Mouse (Mus musculus) gastrocnemius, postnatal 14 days (tissue): Measurements from ENCODE around the gene Ascc2. TPM values are rescaled to one million over a fixed set of nuclear protein-coding genes. Genes with fewer than 3 reads are reported as not detected.

Source experiments
- DNase-seq: peaks from one replicate; pipeline ENCODE4 v3.0.0; 2021; ENCODE audit warnings: mixed read lengths
- intact Hi-C: fragments of 180-260 bp; cut with DNase I; formaldehyde crosslinking; loops from one replicate; pipeline ENCODE4 v1.15.1; 2025; ENCODE audit warnings: low total_unique reads
- long read RNA-seq, 2 experiments: library from polyadenylated mRNA; stranded (forward); transcript quantifications; one replicate each; pipeline ENCODE4 v2.0.0; 2021
- total RNA-seq, 2 experiments: library from RNA; stranded (reverse); gene quantifications; 2 replicates each; pipeline ENCODE4 v1.2.3; 2021

Gene Ascc2
- 10 to 100 TPM; 13.1 to 13.7 TPM for total RNA-seq
- long read RNA-seq, experiment 1, partial matches to known transcripts, result 8 of 11 reads
- long read RNA-seq, experiment 1, other reads (novel, unspliced or antisense), result 0 of 11 reads
- long read RNA-seq, experiment 2, transcript Ascc2-201 (20 exons, 2,650 nt), result major isoform, 8 of 23 reads
- long read RNA-seq, experiment 2, partial matches to known transcripts, result 2 of 23 reads
- long read RNA-seq, experiment 2, other reads (novel, unspliced or antisense), result 13 of 23 reads

GRCm38 (mm10) chr11:4637534-4638234 lies at the start of gene Ascc2:
Ascc2 (plus strand) TSS chr11:4637747.
- intact Hi-C loops, result no loop called here
- peak; percentile 97 for DNase-seq

GRCm38 (mm10) chr11:4591811-4592210 lies 45.7 kb upstream of the Ascc2 start:
- DNase-seq, result no peak
- intact Hi-C loops, result no loop called here

GRCm38 (mm10) chr11:4593491-4593848 lies 44.1 kb upstream of the Ascc2 start:
- DNase-seq, result no peak
- intact Hi-C loops, result no loop called here

- intact Hi-C loops, result no loop called here
- no peak for DNase-seq
Measured at GRCm38 (mm10) chr11:4593849-4594607, 43.5 kb upstream of the Ascc2 start.

DNA sequence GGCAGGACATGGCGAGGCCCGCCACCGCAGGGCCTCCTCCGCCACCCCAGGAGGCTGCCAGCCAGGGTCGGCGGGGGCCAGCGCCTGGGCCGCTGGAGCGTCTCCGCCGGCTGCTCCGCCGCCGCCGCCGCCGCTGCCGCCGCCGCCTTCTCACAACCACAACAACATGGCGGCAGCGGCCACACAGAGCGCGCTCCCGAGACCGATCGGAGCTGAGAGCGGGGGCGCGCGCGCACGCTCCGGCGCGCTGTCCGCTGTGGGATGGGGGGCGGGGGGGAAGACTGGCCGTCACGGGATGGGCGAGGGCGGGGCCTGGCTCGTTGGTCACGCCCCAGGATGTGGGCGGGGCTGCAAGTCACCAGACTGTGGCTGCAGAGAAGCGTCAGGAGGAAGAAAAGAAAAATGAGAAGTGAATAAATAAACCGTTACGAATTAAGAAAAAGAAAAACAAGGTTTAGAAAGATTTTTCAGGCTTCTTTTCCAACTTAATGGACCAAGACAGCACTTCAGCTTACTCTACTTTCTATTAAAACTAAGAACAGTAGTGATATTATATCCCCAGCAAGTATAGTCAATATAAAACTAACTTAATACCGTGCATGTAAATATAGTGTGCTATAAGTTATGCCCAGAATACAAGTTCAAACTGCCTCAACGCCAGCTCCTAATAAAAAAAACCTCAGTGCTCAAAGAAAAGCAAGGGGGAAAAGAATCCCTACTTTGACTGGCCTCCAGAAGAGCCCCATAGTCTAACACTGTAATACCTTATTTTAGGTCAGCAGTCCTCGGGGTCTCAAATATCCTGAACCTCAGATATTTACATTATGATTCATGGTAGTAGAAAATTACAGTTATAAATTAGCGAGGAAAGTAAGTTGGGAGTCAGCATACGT lies 42.7 kb upstream of the Ascc2 start, which contains the start of gene Mtmr3:
Gene Mtmr3 (minus strand): TSS at position 256 of the 893 bp plus-strand sequence.
- intact Hi-C loops, result no loop called here
- DNase-seq, result peak; percentile 97

DNA sequence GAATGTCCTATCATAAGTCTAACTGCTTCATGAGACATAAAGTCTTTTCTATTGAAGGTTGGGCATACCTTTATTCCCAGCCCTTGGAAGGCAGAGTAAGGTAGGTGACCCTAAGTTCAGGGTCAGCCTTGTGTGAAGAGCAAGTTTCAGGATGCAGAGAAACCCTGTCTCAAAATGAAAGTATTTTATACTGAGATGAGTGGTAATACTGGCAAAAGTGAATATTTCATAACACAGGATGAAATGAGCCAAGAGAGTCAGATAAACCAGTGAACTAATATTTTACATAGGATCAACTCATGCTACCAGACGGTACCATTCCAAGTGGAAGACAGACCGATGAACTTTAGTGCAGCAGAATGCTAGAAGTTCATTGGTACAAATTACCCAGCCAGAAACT lies 39.1 kb upstream of the Ascc2 start:
- DNase-seq, result no peak
- intact Hi-C loops, result no loop called here

- intact Hi-C loops, result no loop called here
Measured at GRCm38 (mm10) chr11:4599916-4600315, 37.6 kb upstream of the Ascc2 start.

DNA sequence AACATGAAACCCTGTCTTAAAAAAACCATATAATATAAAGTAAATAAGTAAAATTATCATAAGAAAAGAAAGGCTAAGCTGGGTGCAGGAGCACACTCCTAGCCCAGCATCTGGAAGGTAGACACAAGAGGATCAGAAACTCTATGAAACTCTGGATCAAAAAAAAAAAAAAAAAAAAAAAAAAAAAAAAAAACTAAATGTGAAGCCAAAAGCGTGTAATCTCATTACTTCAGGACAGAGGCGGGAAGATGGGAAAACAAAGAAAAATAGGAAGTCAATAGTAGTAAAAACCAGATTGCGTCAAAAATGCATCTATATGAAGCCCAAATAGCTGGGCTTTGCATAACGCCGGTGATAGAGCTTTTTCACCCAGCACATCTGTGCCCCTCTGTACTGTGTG lies 35.7 kb upstream of the Ascc2 start:
- no peak for DNase-seq
- intact Hi-C loops, result no loop called here

More at GRCm38 (mm10) chr11:4599916-4600315, 37.6 kb upstream of the Ascc2 start:
- no peak for DNase-seq

GRCm38 (mm10) chr11:4602691-4603441 lies 34.7 kb upstream of the Ascc2 start:
- DNase-seq, result peak; percentile 29
- intact Hi-C loops, result no loop called here

GRCm38 (mm10) chr11:4604441-4604840 lies 33.1 kb upstream of the Ascc2 start:
- no peak for DNase-seq

DNA sequence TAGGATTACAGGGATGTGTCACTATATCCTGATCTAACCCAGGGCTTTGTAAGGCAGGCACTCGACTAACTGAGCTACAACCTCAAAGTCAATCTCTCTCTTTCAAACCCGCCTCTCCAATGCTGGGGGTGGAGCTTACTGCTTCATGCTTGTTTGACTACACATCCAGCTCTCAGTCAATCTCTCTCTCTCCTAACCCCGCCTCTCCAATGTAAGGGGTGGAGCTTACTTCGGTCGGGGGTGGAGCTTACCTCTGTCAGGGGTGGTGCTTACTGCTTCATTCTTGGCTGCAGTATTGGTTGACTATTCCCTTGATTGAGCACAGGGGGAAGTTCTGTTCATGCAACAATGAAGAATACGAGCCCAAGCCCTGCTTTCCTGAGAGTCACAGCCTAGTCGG lies 32.1 kb upstream of the Ascc2 start:
- intact Hi-C loops, result no loop called here
- DNase-seq, result no peak

More at GRCm38 (mm10) chr11:4604441-4604840, 33.1 kb upstream of the Ascc2 start:
- intact Hi-C loops, result no loop called here

DNA sequence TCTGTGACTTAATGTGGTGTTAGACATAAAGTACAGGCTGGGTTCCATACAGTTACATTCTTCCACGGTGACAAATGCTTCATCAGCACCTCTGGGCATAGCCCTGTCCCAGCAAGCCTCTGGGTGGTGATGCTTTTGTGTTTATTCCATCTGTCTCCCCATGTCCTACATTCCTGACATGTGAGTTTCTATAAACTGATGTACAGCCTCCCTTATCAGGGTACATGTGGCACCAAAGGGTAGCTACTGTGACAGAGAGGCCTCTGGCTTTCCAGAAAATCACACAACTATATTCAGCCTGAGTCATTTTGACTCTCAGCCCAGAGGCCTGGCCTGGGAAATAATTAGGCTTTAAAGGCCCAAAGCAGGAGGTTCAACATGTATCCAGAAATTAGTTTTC lies 31.0 kb upstream of the Ascc2 start:
- intact Hi-C loops, result no loop called here
- no peak for DNase-seq

GRCm38 (mm10) chr11:4611904-4612303 lies 25.6 kb upstream of the Ascc2 start:
- no peak for DNase-seq
- intact Hi-C loops, result no loop called here

GRCm38 (mm10) chr11:4620017-4620485 lies 17.5 kb upstream of the Ascc2 start, which contains the start of gene Gm11032:
Gm11032 (plus strand) TSS chr11:4620067.
- DNase-seq, result no peak

DNA sequence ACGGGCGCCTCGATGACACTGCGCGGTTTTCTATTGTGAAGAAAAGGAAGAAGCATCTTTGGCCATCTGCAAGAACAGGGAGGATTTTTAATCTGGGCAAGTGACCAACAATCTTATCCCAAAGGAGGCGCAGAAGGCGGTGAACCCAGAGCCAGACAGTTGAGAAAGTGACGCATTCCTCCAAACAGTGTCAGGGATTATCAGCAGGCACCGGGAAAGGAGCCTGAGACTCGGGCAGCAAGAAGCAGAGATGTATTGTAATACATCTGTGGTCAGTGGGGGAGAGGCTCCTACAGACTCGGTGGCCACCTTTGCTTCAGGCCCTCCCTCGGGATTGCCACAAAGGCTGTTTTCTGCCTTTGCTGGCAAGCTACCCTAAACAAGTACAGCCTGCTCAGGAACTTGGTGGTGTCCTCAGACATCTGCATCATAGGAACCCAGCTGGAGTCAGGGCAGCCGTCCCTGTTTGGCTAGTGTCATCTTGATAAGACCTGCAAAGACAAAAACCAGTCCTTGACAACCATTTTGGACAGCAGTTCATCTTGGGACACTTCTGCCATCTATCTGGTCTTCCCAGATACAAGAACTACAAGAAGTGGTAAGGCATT lies 16.9 kb upstream of the Ascc2 start:
- DNase-seq, result peak; percentile 33
- intact Hi-C loops, result no loop called here

More at GRCm38 (mm10) chr11:4620017-4620485, 17.5 kb upstream of the Ascc2 start, which contains the start of gene Gm11032:
- intact Hi-C loops, result no loop called here

DNA sequence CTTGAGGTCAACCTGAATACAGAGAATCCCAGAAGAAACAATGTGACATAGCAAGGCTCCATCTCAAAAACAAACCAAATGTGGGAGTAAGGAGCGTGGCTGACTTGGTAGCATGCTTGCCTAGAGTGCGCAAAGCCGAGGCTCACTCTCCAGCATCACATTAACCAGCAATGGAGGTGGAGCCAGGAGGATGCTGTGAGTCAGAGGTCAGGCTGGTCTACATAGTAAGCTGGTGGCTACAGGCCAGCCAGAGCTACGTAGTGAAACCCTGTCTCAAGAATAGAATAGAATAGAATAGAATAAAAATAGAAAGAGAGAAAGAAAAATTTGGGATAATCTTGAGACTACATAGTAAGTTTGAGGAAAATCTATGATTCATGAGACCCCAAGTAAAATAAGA lies 15.7 kb upstream of the Ascc2 start:
- intact Hi-C loops, result no loop called here
- DNase-seq, result no peak

DNA sequence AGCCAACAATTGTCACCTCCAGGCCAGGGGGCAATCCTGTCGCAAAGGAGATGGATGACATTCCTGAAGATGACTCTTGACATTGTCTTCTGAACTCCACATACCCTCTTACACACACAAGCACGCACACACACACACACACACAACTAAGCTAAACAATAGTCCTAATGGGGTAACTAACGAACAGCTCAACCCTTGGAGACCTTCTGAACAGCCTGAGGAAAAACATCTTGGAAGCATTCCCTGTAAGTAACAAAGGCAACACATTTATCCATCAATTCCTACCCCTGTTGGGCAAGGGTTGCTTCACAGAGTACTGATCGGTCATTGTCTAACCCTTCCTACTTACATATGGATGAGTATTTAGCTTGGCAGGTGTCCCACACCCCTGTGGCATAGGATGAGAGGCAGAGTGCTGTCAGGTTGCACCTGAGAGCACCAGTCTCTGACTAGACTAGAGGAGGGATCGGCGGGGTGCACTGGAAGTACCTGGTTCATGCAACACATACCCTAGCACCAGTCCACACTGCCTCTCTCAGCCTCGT lies 15.0 kb upstream of the Ascc2 start:
- no peak for DNase-seq
- intact Hi-C loops, result no loop called here

GRCm38 (mm10) chr11:4622997-4623396 lies 14.6 kb upstream of the Ascc2 start:
- intact Hi-C loops, result no loop called here
- no peak for DNase-seq
